Mouse (Mus musculus) B cell, adult (primary cell): ENCODE data around the gene Tex14. TPM values are rescaled to one million over a fixed set of nuclear protein-coding genes. Genes with fewer than 3 reads are reported as not detected.

ENCODE experiments used
- total RNA-seq: library from RNA; stranded (reverse); gene quantifications from 4 replicates; pipeline ENCODE4 v1.2.4, GENCODE M21; 2023; ENCODE audit not compliant: inconsistent age

The Tex14 gene
- total RNA-seq, result 0.10 to 2.6 TPM (median 2.4 TPM) in 3 of 4 replicates, not detected in the other

GRCm38 (mm10) chr11:87404876-87405275 lies at the start of gene Tex14, which contains the start of gene Rad51c:
Gene Tex14 (plus strand): TSS chr11:87405065.
Gene Rad51c (minus strand): TSS chr11:87404954.

GRCm38 (mm10) chr11:87358331-87359261 lies 46.3 kb upstream of the Tex14 start, which contains the start of gene Ppm1e:
Gene Ppm1e (minus strand): TSS chr11:87359023.

GRCm38 (mm10) chr11:87566501-87566900 lies 161.6 kb downstream of the Tex14 start, which contains the start of gene Gm11492:
Gene Gm11492 (plus strand): TSS chr11:87566653.

GRCm38 (mm10) chr11:87568255-87568953 lies 163.5 kb downstream of the Tex14 start, which contains the start of gene Sept4:
Gene Sept4 (plus strand): TSS chr11:87568903.

GRCm38 (mm10) chr11:87591526-87592353 lies 186.9 kb downstream of the Tex14 start, which contains the start of gene Mtmr4:
Gene Mtmr4 (plus strand): TSS chr11:87592162.

Other genes starting within 250 kb of the Tex14 start
- 7.0 to 8.9 TPM (median 7.8 TPM) in 4 replicates for gene Ppm1e, start 46.0 kb upstream of the Tex14 start, total RNA-seq
- gene Rad51c, start 111 bp upstream of the Tex14 start, total RNA-seq, result 4.8 to 7.7 TPM (median 7.1 TPM) in 4 replicates
- gene Gm11492, start 161.6 kb downstream of the Tex14 start, total RNA-seq, result not detected in 4 replicates
- 1.8 to 2.8 TPM (median 2.2 TPM) in 4 replicates for gene Sept4, start 163.8 kb downstream of the Tex14 start, total RNA-seq
- 43.1 to 60.8 TPM (median 51.2 TPM) in 4 replicates for gene Mtmr4, start 187.1 kb downstream of the Tex14 start, total RNA-seq
- 0.12 to 0.32 TPM (median 0.27 TPM) in 3 of 4 replicates, not detected in the other for gene Hsf5, start 212.1 kb downstream of the Tex14 start, total RNA-seq